Mouse (Mus musculus): ENCODE data around the gene Wdr35.

- no peak for TF ChIP-seq CTCF (IDR thresholded peaks at IDR 0.05; ENCODE audit: borderline replicate concordance, insufficient read depth, low read length)
- no peak for TF ChIP-seq POLR2A (IDR thresholded peaks at IDR 0.05; ENCODE audit: low read depth, low read length)
Measured at GRCm38 (mm10) chr12:9048090-9048489, 74.4 kb downstream of the Wdr35 start.
